Mouse (Mus musculus) ES-CJ7 (cell line): ENCODE data around the gene Slco1a6.

Source experiments
- DNase-seq: peaks from one replicate; pipeline ENCODE4 v3.0.0; 2011; ENCODE audit warnings: low read depth, low spot score

Gene Slco1a6

GRCm38 (mm10) chr6:142040306-142041175 lies 167.8 kb downstream of the Slco1a6 start:
- peak; percentile 73 for DNase-seq

GRCm38 (mm10) chr6:142035771-142036170 lies 172.6 kb downstream of the Slco1a6 start:
- no peak for DNase-seq
